Mouse (Mus musculus): ENCODE measurements at regions not wholly inside any gene's neighbourhood (a gene's known extent, or its start where the extent isn't known, plus 50 kb on each side); places are given as distances from the start of the nearest gene placed in this dataset.

DNA sequence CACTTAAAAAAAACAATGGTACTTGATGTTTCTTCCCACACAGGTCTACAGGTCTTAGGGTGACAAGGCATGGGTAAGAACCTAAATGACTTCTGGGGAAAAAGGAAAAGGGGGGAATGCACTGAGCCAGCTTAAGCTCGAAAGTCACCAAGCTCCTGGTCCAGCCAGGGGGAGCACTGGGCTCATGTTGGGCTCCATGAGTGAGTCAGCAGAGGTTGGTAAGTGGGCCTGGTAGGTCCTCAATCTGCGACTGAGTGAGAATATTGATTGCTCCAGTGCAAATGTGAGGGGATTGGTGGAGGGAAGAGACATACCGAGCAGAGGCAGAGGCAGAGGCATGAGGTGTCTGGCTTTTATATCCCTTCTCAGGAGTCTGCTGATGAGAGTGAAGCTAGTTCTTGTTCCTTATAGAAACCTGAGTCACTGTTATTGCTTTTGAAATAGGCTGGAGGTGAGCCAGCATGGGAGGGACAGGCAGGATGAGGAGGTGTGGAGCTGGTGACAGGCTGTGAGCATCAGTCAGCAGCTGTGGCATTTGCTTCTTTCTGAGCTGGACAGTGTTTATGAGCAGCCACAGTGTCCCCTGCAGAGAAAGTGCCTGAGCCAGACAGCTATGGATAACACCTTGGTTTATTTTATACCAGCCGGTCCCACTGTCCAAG, 63.2 kb upstream of the Slc22a23 start:
- H3K4me2 ChIP-seq: no peak overlapping the region
- H3K27me3 ChIP-seq: no peaks in the 10 kb centered on the region
- no peak overlapping the region for H3K4me3 ChIP-seq

DNA sequence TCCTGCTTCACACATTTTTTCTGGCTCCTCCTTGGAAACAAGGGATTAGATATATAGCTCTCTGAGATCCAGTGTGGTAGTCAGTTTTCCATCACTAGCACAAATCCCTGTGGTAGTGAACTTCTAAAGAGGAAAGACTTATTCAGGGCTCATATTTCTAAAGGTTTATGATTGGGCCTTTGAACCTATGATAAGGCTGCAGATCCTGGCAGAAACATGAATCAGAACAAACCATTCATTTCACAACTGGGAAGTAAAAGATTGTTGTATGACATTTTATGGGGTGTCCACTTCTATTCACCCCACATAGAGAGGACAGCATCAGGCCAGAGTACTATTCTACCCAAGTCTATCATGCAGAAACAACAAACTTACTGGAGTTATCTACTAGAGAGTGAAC, 61.3 kb upstream of the Slc22a23 start:
- H3K36me3 ChIP-seq (ENCODE audit: poor library complexity, severe bottlenecking): no peaks in the 10 kb centered on the region
- H3K27me3 ChIP-seq: no peaks in the 10 kb centered on the region
- H3K9ac ChIP-seq: no peak overlapping the region
- H3K9me3 ChIP-seq (replicated peaks): no peaks in the 10 kb centered on the region
- no peak for ATAC-seq
- no peaks in the 10 kb centered on the region for H3K4me1 ChIP-seq
- no peak overlapping the region for H3K4me3 ChIP-seq
- no peak overlapping the region for H3K4me2 ChIP-seq
- H3K27ac ChIP-seq: no peak overlapping the region

More for the DNA sequence above, 63.2 kb upstream of the Slc22a23 start:
- ATAC-seq: 0 out of 2 replicates have a peak, but pooled peaks have one; percentile 30
- 78% methylated on average over 4 of the region's 4 CpGs for whole genome bisulfite sequencing
- H3K9ac ChIP-seq: no peak overlapping the region
- H3K4me1 ChIP-seq: no peaks in the 10 kb centered on the region
- no peaks in the 10 kb centered on the region for H3K36me3 ChIP-seq (ENCODE audit: poor library complexity, severe bottlenecking)
- no peak overlapping the region for H3K27ac ChIP-seq
- no peaks in the 10 kb centered on the region for H3K9me3 ChIP-seq (replicated peaks)

DNA sequence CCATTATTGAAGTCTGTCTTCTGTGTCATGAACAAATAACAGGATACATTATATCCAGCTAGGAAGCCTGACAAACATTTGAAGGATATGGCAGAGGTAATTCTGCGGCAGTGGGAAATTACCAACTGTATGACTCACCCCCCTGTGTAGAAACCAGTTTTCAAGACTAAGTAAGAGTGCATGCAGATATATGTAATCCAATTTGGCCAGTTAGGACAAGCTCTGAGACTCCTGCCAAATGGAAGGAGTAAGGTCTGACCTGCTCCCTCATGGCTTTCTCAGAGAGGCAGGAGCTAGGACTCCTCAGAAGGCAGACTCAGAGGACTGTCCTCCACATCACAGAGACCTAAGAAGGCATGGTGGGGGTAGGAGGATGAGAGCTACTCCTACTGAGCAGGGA, 57.6 kb upstream of the Slc22a23 start:
- ATAC-seq: no peak
- no peak overlapping the region for H3K9ac ChIP-seq
- H3K4me2 ChIP-seq: no peak overlapping the region
- H3K4me1 ChIP-seq: no peaks in the 10 kb centered on the region
- H3K27ac ChIP-seq: no peak overlapping the region
- 83% methylated on average over 1 of the region's 1 CpGs for WGBS
- H3K4me3 ChIP-seq: no peak overlapping the region
- no peaks in the 10 kb centered on the region for H3K27me3 ChIP-seq
- H3K36me3 ChIP-seq (ENCODE audit: poor library complexity, severe bottlenecking): no peaks in the 10 kb centered on the region
- no peaks in the 10 kb centered on the region for H3K9me3 ChIP-seq (replicated peaks)

DNA sequence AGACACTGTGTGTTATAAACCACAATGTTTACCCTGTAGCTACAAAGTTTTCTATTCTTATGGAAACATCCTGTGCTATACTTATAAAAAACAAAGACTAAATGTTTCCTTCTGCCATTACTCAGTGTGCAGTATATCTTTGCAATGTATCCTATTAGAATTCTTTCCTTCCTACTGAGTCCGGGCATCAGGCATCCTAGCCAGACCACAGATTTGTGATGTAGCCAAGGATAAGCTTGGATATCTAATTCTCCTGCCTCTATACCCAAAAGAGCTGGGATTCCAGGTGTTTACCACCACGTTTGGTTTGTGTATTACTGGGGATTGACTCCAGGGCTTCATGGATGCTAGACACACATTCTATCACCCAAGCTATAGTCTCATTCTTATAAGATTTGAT, 56.0 kb upstream of the Slc22a23 start:
- H3K9ac ChIP-seq: no peak overlapping the region
- no peak overlapping the region for H3K27ac ChIP-seq
- no peak overlapping the region for H3K4me2 ChIP-seq
- H3K27me3 ChIP-seq: no peaks in the 10 kb centered on the region
- 77% methylated on average over 2 of the region's 2 CpGs for WGBS
- no peak for ATAC-seq
- no peaks in the 10 kb centered on the region for H3K9me3 ChIP-seq (replicated peaks)
- no peak overlapping the region for H3K4me3 ChIP-seq
- no peaks in the 10 kb centered on the region for H3K4me1 ChIP-seq
- H3K36me3 ChIP-seq (ENCODE audit: poor library complexity, severe bottlenecking): no peaks in the 10 kb centered on the region

DNA sequence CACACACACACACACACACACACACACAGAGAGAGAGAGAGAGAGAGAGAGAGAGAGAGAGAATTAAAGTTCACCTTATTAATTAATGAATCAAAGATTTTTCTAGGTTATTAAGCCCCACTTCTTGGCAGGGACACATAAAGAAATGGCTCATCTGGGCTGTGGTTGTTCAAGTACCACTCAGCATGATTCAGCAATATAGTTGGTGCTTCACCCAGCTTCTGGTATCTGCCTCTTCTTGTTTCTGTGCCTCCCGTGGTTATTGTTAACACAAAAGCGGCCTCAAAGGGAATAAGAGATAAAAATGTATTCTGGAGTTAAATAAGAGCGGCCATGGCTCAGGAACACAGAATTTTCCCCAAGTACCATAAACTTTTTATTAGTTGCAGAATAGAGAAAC, 53.9 kb upstream of the Slc22a23 start:
- Histone ChIP-seq H3K27ac (no peak overlapping the region), H3K4me1 (no peaks in the 10 kb centered on the region), H3K4me3 (no peak overlapping the region), H3K27me3 (no peaks in the 10 kb centered on the region), H3K9me3 (replicated peaks) (no peaks in the 10 kb centered on the region), H3K9ac (no peak overlapping the region), H3K4me2 (no peak overlapping the region), H3K36me3 (ENCODE audit: poor library complexity, severe bottlenecking) (no peaks in the 10 kb centered on the region)
- 78% methylated on average over 3 of the region's 3 CpGs for WGBS
- ATAC-seq: no peak

DNA sequence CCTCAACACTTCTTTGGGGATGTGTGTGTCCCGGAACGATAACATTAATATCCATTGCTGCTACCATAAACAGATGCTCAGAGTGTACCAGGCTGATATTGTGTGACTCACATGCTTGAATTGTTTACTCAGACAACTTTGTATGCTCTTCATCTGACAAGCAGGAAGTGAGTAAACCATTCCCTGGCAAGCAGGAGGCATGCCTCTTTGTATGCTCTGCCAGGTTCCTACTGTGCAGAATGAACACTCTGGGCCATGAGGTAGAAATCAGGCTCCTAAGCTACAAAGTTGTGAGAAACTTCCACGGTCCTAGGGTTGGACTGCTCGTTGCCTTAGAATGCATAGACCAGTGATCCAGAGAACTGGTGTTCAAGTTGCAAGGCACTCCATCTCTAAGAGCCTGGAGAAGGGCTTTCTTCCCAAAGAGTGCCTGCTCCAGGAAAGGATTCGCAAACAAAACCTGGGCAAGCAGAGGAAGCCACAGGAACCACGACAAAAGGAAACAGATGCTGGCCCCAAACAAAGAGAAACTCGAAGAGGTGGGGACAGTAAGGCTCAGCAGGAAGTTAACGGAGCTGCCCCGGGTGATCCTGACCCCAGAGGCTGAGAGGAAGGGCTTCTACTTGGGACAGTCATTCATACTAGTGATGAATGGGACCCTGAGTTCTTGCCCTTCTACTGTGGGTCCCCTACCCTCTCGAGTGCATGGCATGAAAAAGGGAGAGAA, 53.2 kb upstream of the Slc22a23 start:
- WGBS: 35% methylated on average over 10 of the region's 10 CpGs
- H3K36me3 ChIP-seq (ENCODE audit: poor library complexity, severe bottlenecking): no peaks in the 10 kb centered on the region
- no peaks in the 10 kb centered on the region for H3K9me3 ChIP-seq (replicated peaks)
- no peaks in the 10 kb centered on the region for H3K4me1 ChIP-seq
- H3K9ac ChIP-seq: no peak overlapping the region
- no peaks in the 10 kb centered on the region for H3K27me3 ChIP-seq
- no peak overlapping the region for H3K4me3 ChIP-seq
- H3K27ac ChIP-seq: no peak overlapping the region
- H3K4me2 ChIP-seq: no peak overlapping the region
- ATAC-seq: no peak

DNA sequence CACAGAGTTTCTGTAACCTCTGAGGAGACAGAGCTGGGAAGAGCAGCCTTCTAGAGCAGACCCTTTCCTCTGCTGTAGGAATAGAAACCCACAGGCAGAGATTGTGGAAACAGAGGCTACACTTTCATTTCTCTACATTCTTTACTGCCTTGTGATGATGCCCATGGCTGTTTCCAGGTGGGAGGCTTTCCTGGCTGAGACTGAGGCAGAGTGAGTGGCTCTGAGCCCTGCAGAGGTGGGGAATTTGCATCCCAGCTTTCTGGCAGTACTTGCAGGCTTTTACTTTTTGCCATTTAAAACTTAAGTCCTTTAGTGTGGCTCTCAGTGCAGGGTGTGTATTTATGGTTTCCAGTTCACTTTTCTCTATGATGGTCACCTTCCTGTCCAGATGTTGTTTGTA, 50.5 kb upstream of the Slc22a23 start:
- H3K27ac ChIP-seq: no peak overlapping the region
- no peak overlapping the region for H3K4me2 ChIP-seq
- H3K4me3 ChIP-seq: no peak overlapping the region
- H3K9ac ChIP-seq: no peak overlapping the region
- H3K9me3 ChIP-seq (replicated peaks): no peaks in the 10 kb centered on the region
- ATAC-seq: no peak
- no peaks in the 10 kb centered on the region for H3K27me3 ChIP-seq
- H3K36me3 ChIP-seq (ENCODE audit: poor library complexity, severe bottlenecking): no peaks in the 10 kb centered on the region
- H3K4me1 ChIP-seq: no peaks in the 10 kb centered on the region

DNA sequence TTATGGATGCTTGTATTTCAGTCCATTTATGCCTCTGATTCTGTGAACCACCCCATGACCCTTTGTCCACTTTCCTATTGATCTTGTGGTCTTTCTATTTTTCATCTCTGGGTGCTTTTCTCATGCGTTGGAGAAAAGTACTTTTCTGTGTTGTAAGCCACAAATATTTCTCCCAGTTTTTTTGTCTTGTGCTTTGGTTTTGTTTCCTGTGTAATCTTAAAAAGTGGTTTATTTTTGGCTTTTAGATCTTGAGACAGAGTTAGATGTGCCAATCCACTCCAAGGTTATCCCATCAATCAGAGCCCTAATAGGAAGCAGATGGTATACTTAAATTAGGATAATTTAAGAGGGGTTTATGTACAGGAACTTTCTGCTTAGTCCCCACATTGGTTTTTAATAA, 50.0 kb upstream of the Slc22a23 start:
- no peaks in the 10 kb centered on the region for H3K27me3 ChIP-seq
- H3K4me2 ChIP-seq: no peak overlapping the region
- WGBS: 89% methylated on average over 1 of the region's 1 CpGs
- no peaks in the 10 kb centered on the region for H3K4me1 ChIP-seq
- H3K4me3 ChIP-seq: no peak overlapping the region
- no peak for ATAC-seq
- no peak overlapping the region for H3K9ac ChIP-seq
- H3K36me3 ChIP-seq (ENCODE audit: poor library complexity, severe bottlenecking): no peaks in the 10 kb centered on the region
- H3K9me3 ChIP-seq (replicated peaks): no peaks in the 10 kb centered on the region
- H3K27ac ChIP-seq: no peak overlapping the region

Data from forebrain, embryonic 13.5 days (tissue).